Mouse (Mus musculus) olfactory bulb, adult 2 months (tissue): Measurements from ENCODE around the gene Pcare.

ENCODE experiments used
- CTCF ChIP-seq: fragments of 200-500 bp; IDR thresholded peaks from 2 replicates; pipeline ENCODE4 v1.5.1; 2012; ENCODE audit warnings: low read depth, mild to moderate bottlenecking, low read length, moderate library complexity; ENCODE audit not compliant: insufficient read depth
- POLR2A ChIP-seq: fragments of 200-500 bp; IDR thresholded peaks from 2 replicates; pipeline ENCODE4 v1.6.1; 2012; ENCODE audit warnings: mild to moderate bottlenecking, low read depth, low read length, moderate library complexity; ENCODE audit not compliant: insufficient read depth

DNA sequence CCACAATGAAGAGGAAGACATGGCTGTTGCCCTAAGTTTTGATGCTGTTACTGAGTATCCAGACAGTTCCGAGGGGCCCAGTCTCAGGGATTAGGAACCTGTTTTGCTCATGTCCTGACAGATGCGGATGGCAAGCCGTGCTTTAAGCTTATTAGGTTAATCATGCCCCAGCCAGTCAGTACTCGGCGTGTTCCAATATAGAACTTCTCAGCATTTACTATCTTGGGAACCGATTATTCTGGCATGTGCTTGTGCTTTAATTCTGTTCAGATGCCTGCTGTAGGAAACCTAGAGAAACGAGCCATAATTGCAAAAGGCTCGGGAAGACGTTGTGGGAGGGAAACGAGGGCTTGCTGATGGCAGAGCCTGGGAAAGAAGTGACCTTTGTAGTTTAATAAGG is at the start of gene Pcare:
- TF ChIP-seq POLR2A = no peak
- TF ChIP-seq CTCF = no peak
